Mouse (Mus musculus): ENCODE results near the gene Cep128. TPM values are rescaled to one million over a fixed set of nuclear protein-coding genes. Genes with fewer than 3 reads are reported as not detected.

Gene Cep128
- polyA plus RNA-seq, 1 experiment from 2014 or later: 11.1 TPM

- ATAC-seq (ENCODE audit: insufficient number of reproducible peaks, low FRiP score, low TSS enrichment, low read depth): no peak
- Histone ChIP-seq H3K4me2 (replicated peaks) (no peak overlapping the region), H3K9me3 (replicated peaks) (no peaks in the 10 kb centered on the region), H3K36me3 (no peaks in the 10 kb centered on the region), H3K27me3 (no peaks in the 10 kb centered on the region), H3K4me3 (replicated peaks) (no peak overlapping the region), H3K27ac (replicated peaks) (no peak overlapping the region), H3K9ac (no peak overlapping the region), H3K4me1 (no peaks in the 10 kb centered on the region)
- 87% methylated on average over 10 of the region's 10 CpGs for WGBS
Measured at GRCm38 (mm10) chr12:91056885-91057284, 327.3 kb downstream of the Cep128 start.

DNA sequence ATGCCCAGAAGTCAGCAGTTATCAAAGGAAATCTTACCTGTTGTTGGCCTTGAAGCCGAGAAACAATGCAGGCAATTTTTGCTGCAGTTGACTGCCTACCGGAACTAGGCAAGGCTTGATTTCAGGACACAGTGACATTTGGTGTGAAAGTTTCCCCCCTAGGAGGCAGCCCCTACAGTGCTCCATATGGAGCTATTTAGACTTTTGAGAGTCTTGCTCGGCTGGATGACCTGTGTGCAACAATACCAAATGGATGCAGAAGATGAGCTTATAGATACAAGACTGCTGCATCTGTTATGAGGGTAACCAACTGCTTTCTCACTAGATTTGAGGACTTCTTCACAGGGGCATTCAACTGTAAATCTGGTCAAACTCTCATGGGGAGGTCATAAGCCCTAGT lies 331.9 kb downstream of the Cep128 start:
- Histone ChIP-seq H3K9me3 (replicated peaks) (no peaks in the 10 kb centered on the region), H3K27me3 (no peaks in the 10 kb centered on the region), H3K4me3 (replicated peaks) (no peak overlapping the region), H3K36me3 (no peaks in the 10 kb centered on the region), H3K27ac (replicated peaks) (no peak overlapping the region), H3K4me2 (replicated peaks) (no peak overlapping the region), H3K4me1 (no peaks in the 10 kb centered on the region), H3K9ac (no peak overlapping the region)
- ATAC-seq (ENCODE audit: insufficient number of reproducible peaks, low FRiP score, low TSS enrichment, low read depth): no peak
- WGBS: 74% methylated on average over 3 of the region's 3 CpGs

DNA sequence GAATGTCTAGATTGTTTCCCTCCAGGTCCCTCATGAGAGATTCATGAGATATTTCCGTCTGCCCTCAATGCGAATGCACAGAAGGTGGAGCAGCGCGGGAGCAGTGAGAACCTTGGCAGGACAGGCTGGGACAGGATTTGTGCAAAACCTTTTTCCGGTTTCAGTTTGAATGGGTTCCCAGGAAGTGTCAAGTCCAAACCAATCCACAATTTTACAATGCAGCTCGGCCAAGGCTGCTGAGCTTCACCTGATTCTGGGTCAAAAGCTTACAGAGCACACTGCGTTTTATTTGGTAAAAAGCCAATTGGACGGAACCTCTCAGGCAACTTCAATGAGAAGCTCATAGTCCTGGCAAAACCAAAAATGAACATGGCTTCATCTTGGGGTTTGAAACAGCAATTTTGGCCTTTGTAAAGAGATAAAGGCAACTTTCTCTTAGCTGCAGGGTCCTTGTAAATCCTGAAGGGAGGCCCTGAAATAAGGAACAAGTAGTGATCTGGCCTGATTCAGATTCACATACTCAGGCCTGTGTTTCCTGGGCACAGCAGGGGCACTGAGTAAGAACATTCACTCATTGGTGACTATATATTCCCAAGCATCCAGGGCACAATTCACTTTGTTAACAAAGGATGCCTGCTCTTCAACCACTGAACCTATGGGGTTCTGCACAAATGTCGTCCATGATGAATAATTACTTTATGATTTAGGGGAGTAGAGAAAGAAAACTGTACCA lies 333.4 kb downstream of the Cep128 start:
- Histone ChIP-seq H3K9me3 (replicated peaks) (no peaks in the 10 kb centered on the region), H3K36me3 (no peaks in the 10 kb centered on the region), H3K4me2 (replicated peaks) (no peak overlapping the region), H3K27ac (replicated peaks) (no peak overlapping the region), H3K4me3 (replicated peaks) (no peak overlapping the region), H3K9ac (no peak overlapping the region), H3K4me1 (no peaks in the 10 kb centered on the region), H3K27me3 (no peaks in the 10 kb centered on the region)
- no peak for ATAC-seq (ENCODE audit: insufficient number of reproducible peaks, low FRiP score, low TSS enrichment, low read depth)
- WGBS: 71% methylated on average over 9 of the region's 9 CpGs

GRCm38 (mm10) chr12:91041363-91041762 lies 342.8 kb downstream of the Cep128 start:
- no peak for ATAC-seq (ENCODE audit: insufficient number of reproducible peaks, low FRiP score, low TSS enrichment, low read depth)
- no peak overlapping the region for H3K4me3 ChIP-seq (replicated peaks)
- WGBS: 69% methylated on average over 4 of the region's 4 CpGs
- no peaks in the 10 kb centered on the region for H3K27me3 ChIP-seq
- no peak overlapping the region for H3K4me2 ChIP-seq (replicated peaks)
- no peaks in the 10 kb centered on the region for H3K36me3 ChIP-seq
- peaks cover 6% of the 10 kb centered on the region; the same call in 1 of the 2 replicates for H3K4me1 ChIP-seq
- no peak overlapping the region for H3K27ac ChIP-seq (replicated peaks)
- H3K9me3 ChIP-seq (replicated peaks): no peaks in the 10 kb centered on the region
- H3K9ac ChIP-seq: no peak overlapping the region

- WGBS: 41% methylated on average over 7 of the region's 7 CpGs
- Histone ChIP-seq H3K27me3 (no peaks in the 10 kb centered on the region), H3K9ac (no peak overlapping the region), H3K4me2 (replicated peaks) (no peak overlapping the region), H3K36me3 (no peaks in the 10 kb centered on the region), H3K27ac (replicated peaks) (no peak overlapping the region), H3K4me1 (peaks cover 6% of the 10 kb centered on the region; the same call in 1 of the 2 replicates), H3K4me3 (replicated peaks) (no peak overlapping the region), H3K9me3 (replicated peaks) (no peaks in the 10 kb centered on the region)
- ATAC-seq (ENCODE audit: insufficient number of reproducible peaks, low FRiP score, low TSS enrichment, low read depth): peak; percentile 79
Measured at GRCm38 (mm10) chr12:91040267-91040905, 343.8 kb downstream of the Cep128 start.

DNA sequence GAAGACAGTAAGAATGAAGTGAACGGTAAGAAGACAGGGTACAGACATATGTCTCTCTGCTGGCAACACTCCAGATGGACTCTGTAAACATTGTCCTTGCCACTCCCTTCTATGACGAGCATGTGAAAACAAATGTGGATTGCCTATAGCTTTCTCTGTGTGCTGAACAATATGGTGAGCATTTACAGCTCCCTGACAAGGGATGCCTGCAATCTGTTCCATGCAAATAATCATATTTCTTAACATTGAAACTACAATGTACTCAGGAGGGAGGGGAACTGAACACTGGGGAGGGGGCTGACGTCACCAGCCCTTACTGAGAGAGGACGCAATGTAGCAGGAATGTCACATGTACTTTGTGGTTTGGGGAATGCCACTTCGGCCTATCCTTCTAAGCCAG lies 355.1 kb downstream of the Cep128 start:
- Histone ChIP-seq H3K4me1 (0 out of 2 replicates have a peak, but pooled peaks cover 5% of the 10 kb centered on the region), H3K9ac (no peak overlapping the region), H3K4me2 (replicated peaks) (no peak overlapping the region), H3K27ac (replicated peaks) (no peak overlapping the region), H3K36me3 (no peaks in the 10 kb centered on the region), H3K9me3 (replicated peaks) (no peaks in the 10 kb centered on the region), H3K27me3 (no peaks in the 10 kb centered on the region), H3K4me3 (replicated peaks) (no peak overlapping the region)
- no peak; the same call in 1 of the 2 replicates for ATAC-seq (ENCODE audit: insufficient number of reproducible peaks, low FRiP score, low TSS enrichment, low read depth)
- WGBS: 46% methylated on average over 5 of the region's 5 CpGs

DNA sequence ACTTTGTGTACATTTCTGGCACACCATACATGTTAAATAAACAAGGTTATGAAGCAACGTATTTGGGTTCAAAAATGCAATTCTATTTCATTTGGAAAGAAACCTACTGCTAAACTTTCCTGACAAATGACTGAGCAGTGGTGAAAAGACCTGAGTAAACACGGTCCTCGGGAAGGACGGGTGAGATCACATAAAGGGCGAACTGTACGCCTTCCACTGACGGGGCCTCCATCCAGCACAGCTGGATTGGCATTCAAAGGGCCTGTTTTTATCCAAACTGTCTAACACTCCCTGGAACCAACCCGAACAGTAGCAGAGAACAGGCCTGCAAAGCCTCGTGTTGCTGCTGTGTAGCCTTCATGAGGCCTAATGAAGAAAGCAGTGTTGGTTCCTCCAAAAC lies 356.5 kb downstream of the Cep128 start:
- Histone ChIP-seq H3K4me2 (replicated peaks) (no peak overlapping the region), H3K9me3 (replicated peaks) (no peaks in the 10 kb centered on the region), H3K27ac (replicated peaks) (peak overlapping the region; percentile 68), H3K4me1 (0 out of 2 replicates have a peak, but pooled peaks cover 5% of the 10 kb centered on the region), H3K4me3 (replicated peaks) (no peak overlapping the region), H3K36me3 (no peaks in the 10 kb centered on the region), H3K27me3 (no peaks in the 10 kb centered on the region), H3K9ac (no peak overlapping the region)
- ATAC-seq (ENCODE audit: insufficient number of reproducible peaks, low FRiP score, low TSS enrichment, low read depth): peak; percentile 54; the same call in 1 of the 2 replicates
- WGBS: 60% methylated on average over 9 of the region's 9 CpGs

DNA sequence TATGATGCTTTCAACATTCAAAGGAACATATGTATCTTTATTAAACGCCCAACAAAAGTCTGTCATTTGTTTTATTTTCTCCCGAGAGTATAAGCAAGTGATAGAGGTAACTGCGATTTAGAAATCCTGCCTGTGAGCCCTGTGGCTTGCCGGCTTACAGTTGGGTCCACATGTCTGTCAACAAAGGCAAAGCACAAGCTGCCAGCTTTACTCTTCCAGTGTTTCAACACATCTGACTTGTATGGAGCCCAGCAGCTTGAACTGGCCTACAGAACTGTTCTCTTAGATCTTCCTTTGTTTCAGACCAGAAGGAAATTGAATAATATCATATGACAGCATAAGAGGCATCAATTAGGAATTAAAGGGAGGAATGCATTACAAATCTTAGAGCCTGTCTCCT lies 357.1 kb downstream of the Cep128 start:
- WGBS: 42% methylated on average over 4 of the region's 4 CpGs
- no peaks in the 10 kb centered on the region for H3K27me3 ChIP-seq
- no peaks in the 10 kb centered on the region for H3K36me3 ChIP-seq
- H3K27ac ChIP-seq (replicated peaks): no peak overlapping the region; the same call in 1 of the 2 replicates
- peak; percentile 39; the same call in 1 of the 2 replicates for ATAC-seq (ENCODE audit: insufficient number of reproducible peaks, low FRiP score, low TSS enrichment, low read depth)
- no peak overlapping the region for H3K9ac ChIP-seq
- H3K4me3 ChIP-seq (replicated peaks): no peak overlapping the region
- no peaks in the 10 kb centered on the region for H3K9me3 ChIP-seq (replicated peaks)
- no peak overlapping the region for H3K4me2 ChIP-seq (replicated peaks)
- H3K4me1 ChIP-seq: 0 out of 2 replicates have a peak, but pooled peaks cover 5% of the 10 kb centered on the region

DNA sequence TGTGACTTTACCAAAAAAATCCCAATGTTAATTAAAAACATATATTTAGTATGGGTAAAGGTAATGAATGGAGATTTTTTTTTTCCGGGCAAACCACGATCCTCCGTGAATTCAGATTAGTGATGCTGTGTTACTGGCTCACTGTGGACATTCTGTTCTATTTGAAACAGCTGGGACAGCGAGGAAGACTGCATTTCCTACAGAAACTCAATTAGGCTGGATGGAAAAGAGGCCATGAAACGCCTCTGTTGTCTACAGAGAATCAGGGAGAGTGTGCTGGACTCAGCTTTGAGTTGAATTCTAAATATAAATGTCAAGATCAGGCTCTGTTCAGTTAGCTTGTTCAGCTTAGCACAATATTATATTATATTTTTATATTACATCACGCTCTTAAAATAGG lies 369.1 kb downstream of the Cep128 start:
- H3K4me1 ChIP-seq: peaks cover 5% of the 10 kb centered on the region
- H3K9me3 ChIP-seq (replicated peaks): no peaks in the 10 kb centered on the region
- H3K27ac ChIP-seq (replicated peaks): peak overlapping the region; percentile 68
- no peaks in the 10 kb centered on the region for H3K36me3 ChIP-seq
- H3K27me3 ChIP-seq: no peaks in the 10 kb centered on the region
- H3K9ac ChIP-seq: no peak overlapping the region
- ATAC-seq (ENCODE audit: insufficient number of reproducible peaks, low FRiP score, low TSS enrichment, low read depth): no peak
- 35% methylated on average over 6 of the region's 6 CpGs for WGBS
- no peak overlapping the region for H3K4me3 ChIP-seq (replicated peaks)
- H3K4me2 ChIP-seq (replicated peaks): no peak overlapping the region

DNA sequence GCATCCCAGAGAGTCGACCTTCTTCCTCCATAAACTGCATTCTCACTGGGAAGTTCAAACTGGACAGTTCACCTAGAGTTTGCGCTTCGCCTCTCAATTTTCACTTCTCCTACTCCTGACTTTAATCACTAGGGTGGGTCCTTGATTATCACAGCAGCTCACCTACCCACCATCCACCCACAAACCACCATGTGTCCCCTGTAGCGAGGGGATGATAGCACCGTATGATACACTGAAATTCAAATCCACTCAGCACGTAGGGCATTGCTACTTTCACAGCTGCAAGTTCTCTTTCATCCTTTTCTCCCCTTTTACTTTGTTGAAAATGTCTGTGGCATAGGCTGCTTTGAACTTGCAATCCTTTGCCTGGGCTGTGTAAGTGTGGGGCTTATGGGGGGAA lies 371.2 kb downstream of the Cep128 start:
- Histone ChIP-seq H3K27ac (replicated peaks) (no peak overlapping the region), H3K4me2 (replicated peaks) (no peak overlapping the region), H3K27me3 (no peaks in the 10 kb centered on the region), H3K9ac (no peak overlapping the region), H3K4me1 (peaks cover 5% of the 10 kb centered on the region), H3K4me3 (replicated peaks) (no peak overlapping the region), H3K9me3 (replicated peaks) (no peaks in the 10 kb centered on the region), H3K36me3 (no peaks in the 10 kb centered on the region)
- ATAC-seq (ENCODE audit: insufficient number of reproducible peaks, low FRiP score, low TSS enrichment, low read depth): no peak
- WGBS: 84% methylated on average over 6 of the region's 6 CpGs

DNA sequence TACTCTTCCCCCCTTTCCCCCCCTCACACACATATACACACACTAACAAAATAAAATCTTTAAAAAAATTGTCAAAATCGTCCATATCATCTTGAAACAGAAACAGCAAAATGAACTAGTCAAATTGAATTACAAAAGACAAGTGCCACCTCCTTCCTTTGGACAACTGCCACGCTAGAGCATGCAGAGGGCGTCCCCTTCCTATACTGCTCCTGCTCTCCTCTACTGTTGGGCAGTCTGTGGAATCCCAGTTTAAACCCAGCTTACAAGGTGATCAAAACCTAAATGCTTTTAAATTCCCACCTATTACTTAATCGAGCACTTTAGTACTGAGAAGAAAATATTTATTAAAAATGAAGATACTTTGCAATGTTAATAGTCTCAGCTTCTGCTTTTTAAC lies 372.0 kb downstream of the Cep128 start:
- Histone ChIP-seq H3K4me1 (peaks cover 5% of the 10 kb centered on the region), H3K4me2 (replicated peaks) (no peak overlapping the region), H3K9me3 (replicated peaks) (no peaks in the 10 kb centered on the region), H3K36me3 (no peaks in the 10 kb centered on the region), H3K4me3 (replicated peaks) (no peak overlapping the region), H3K9ac (no peak overlapping the region), H3K27ac (replicated peaks) (no peak overlapping the region), H3K27me3 (no peaks in the 10 kb centered on the region)
- 68% methylated on average over 4 of the region's 4 CpGs for WGBS
- ATAC-seq (ENCODE audit: insufficient number of reproducible peaks, low FRiP score, low TSS enrichment, low read depth): no peak

All from embryonic facial prominence, embryonic 15.5 days (tissue).